Mouse (Mus musculus) embryonic facial prominence, embryonic 14.5 days (tissue): ENCODE data around the gene Man2a2. TPM values are rescaled to one million over a fixed set of nuclear protein-coding genes. Genes with fewer than 3 reads are reported as not detected.
"Not testable (repeated sequence)": the region's sequence is repeated elsewhere in the genome, so short reads cannot be mapped to it uniquely, and the experiment has no call there.

Experiments used
- ATAC-seq: fragments of 200-750 bp; cut with Nextera tagmentation; 2 replicates; pipeline ENCODE4 v1.8.0; 2017; ENCODE audit warnings: low read depth, moderate number of reproducible peaks, moderate TSS enrichment
- DNase-seq: peaks from one replicate; pipeline ENCODE4 v3.0.0-alpha.2; 2015; ENCODE audit warnings: low spot score
- H3K27ac ChIP-seq: fragments of 300-500 bp; sonication (generic); replicated peaks from 2 replicates; pipeline ENCODE4 v1.5.1; 2014; ENCODE audit warnings: low read depth, mild to moderate bottlenecking, low read length, moderate library complexity
- H3K27me3 ChIP-seq: fragments of 300-500 bp; sonication (generic); replicated peaks from 2 replicates; pipeline ENCODE4 v1.6.1; 2014; ENCODE audit warnings: low read length; ENCODE audit not compliant: control insufficient read depth, insufficient read depth
- H3K36me3 ChIP-seq: fragments of 300-500 bp; sonication (generic); 2 replicates; pipeline ENCODE4 v1.6.1; 2014; ENCODE audit warnings: low read length, mixed read lengths; ENCODE audit not compliant: control insufficient read depth, insufficient read depth
- H3K4me1 ChIP-seq: fragments of 300-500 bp; sonication (generic); 2 replicates; pipeline ENCODE4 v1.6.1; 2014; ENCODE audit warnings: antibody characterized with exemption, low read length; ENCODE audit not compliant: control insufficient read depth, insufficient read depth
- H3K4me2 ChIP-seq: fragments of 300-500 bp; sonication (generic); 2 replicates; pipeline ENCODE4 v1.6.1; 2014; ENCODE audit warnings: low read depth, mild to moderate bottlenecking, low read length, moderate library complexity, mixed read lengths
- H3K4me3 ChIP-seq: fragments of 300-500 bp; sonication (generic); 2 replicates; pipeline ENCODE4 v1.5.1; 2014; ENCODE audit warnings: low read depth, mild to moderate bottlenecking, low read length
- H3K9ac ChIP-seq: fragments of 300-500 bp; sonication (generic); 2 replicates; pipeline ENCODE4 v1.6.1; 2014; ENCODE audit warnings: low read depth, mild to moderate bottlenecking, low read length, moderate library complexity, mixed read lengths
- H3K9me3 ChIP-seq: fragments of 300-500 bp; sonication (generic); 2 replicates; pipeline ENCODE4 v1.6.1; 2016; ENCODE audit warnings: low read length; ENCODE audit not compliant: control insufficient read depth
- WGBS: fragments of 180-500 bp; shearing (Covaris S2); extraction: QIAGEN DNeasy Blood & Tissue Kit; methylation state at CpG from one replicate; pipeline ENCODE4 v1.1.7; 2014; 5-methylcytosine and 5-hydroxymethylcytosine counted together
- polyA plus RNA-seq: library from polyadenylated mRNA; unstranded; fragments of >200 nt; fragmentation: Nextera tagmentation; extraction: Ambion mirVana; gene quantifications from 2 replicates; pipeline ENCODE4 v1.2.1, GENCODE M21; 2014

The Man2a2 gene
- polyA plus RNA-seq, 1 experiment from 2014 or later: 15.7 TPM

DNA sequence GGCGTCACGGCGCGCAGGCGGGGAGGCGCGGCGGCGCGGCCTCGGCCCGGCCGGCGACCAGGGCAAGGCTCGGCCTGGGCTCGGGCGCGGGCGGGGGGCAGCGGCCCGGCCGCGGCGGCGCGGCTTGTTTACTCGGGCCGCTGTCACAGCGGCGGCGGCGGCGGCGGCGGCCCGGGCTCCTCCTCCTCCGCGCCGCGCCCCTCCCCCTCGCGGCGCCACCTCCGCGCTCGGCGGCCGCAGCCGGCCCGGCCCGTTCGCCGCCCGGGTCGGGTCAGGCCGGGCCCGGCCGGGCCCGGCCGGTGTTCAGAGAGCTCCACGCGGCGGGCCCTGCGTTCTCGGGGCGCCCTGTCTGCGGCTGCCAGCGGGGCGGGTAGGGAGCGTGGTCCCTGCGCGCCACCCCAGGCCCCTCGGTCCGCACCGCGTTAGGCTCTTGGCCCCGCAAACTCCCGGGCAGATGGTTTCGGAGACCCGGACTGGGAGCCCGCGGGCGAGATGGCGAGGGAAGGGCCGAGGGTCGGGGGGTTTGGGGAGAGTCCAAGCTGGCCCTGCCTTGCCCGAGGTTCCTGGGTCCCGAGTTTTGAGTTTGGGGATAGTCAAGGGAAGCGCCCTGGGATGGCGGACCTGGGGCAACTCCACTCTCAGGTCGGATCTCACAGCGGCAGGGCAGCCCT, 31.6 kb upstream of the Man2a2 start:
- Histone ChIP-seq H3K4me2 (peak overlapping the region; percentile 89), H3K27me3 (no peaks in the 10 kb centered on the region), H3K9ac (peak overlapping the region; percentile 97), H3K27ac (peak overlapping the region; percentile 90), H3K36me3 (no peaks in the 10 kb centered on the region), H3K9me3 (no peaks in the 10 kb centered on the region), H3K4me3 (peak overlapping the region; percentile 90), H3K4me1 (peaks cover 18% of the 10 kb centered on the region)
- 0% methylated on average over 12 of the region's 92 CpGs for WGBS
- DNase-seq (peak; percentile 71), ATAC-seq (peak; percentile 54)

DNA sequence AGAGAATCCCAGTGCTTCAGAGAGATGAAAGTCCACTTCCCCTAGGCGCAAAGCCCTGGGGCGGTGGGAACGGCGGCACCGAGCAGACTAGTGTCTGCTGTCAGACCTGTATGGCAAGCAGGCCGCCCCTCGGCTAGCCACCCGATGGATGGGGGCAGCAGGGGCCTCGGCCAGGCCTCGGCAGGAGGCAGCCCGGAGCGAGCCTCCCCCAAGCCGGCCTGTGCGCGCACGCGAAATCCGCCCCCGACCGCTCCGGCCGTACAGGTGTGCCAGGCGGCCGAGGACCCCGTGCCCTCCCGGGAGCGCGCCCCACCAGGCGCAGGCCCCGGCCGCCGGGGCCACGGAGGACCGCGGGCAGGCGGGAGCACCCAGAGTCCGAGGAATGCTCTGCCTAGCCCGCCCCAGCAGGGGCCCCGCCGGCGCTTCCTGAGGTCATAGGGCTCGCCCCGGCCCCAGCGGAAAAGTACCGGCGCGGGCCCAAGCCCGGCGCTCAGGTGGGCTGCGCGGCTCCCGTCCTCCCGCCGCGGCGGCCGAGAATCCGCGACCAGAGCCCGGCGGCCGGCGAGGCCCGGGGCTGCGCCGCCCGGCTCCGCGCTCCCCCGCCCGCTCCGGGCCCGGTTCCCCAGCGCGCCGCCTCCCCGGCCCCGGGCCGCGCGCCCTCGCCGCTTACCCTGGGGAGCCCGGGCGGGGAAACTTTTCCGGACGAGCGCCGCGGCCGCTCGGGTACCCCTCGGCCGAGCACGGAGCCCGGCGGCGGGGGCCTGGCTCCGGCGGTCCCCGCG, 30.9 kb upstream of the Man2a2 start:
- Histone ChIP-seq H3K4me3 (peak overlapping the region; percentile 90), H3K36me3 (peaks cover 7% of the 10 kb centered on the region), H3K4me1 (peaks cover 18% of the 10 kb centered on the region), H3K9ac (peak overlapping the region; percentile 97), H3K27me3 (no peaks in the 10 kb centered on the region), H3K9me3 (no peaks in the 10 kb centered on the region), H3K4me2 (peak overlapping the region; percentile 89), H3K27ac (peak overlapping the region; percentile 90)
- DNase-seq (no peak), ATAC-seq (peak; percentile 44)
- WGBS: under 1% methylated on average over 11 of the region's 102 CpGs

DNA sequence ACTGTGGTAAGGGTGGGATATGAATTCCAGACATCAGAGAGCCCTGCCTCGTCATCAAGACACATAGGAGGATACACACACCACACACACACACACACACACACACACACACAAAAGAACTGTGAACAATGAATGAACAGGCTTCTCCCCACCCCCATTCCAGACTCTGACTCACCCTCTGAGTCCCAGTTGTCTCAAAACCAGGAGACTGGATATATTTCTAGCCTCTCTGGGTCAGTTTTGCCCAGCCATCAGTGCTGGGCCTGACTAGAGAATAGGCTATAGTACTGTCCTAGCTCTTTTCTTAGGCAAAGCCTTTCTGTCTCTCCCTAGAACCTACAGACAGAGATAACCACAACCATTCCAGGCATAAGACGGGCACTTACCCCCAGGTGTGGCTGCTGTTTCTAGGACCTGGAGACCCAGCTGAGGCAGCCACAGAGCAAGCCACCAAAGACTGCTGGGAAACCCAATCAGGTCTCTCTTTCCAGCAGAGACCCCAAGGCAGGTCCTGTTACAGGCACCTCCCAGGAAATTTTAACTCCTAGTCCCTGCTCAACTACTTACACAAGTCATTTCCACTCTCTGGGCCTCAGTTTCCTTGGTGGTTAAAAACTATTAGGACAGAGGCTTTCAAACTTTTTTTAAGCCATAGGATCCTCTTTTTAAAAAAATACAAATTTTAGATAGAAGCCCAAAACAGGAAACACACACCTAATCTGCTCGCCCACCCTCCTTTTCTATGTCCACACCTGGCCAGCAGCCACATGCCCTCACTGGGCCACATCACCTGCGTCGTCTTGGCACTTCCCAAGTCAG, 30.1 kb upstream of the Man2a2 start:
- Histone ChIP-seq H3K4me2 (peak overlapping the region; percentile 89), H3K9me3 (no peaks in the 10 kb centered on the region), H3K9ac (peak overlapping the region; percentile 97), H3K4me1 (peaks cover 18% of the 10 kb centered on the region), H3K27ac (peak overlapping the region; percentile 90), H3K36me3 (peaks cover 14% of the 10 kb centered on the region), H3K27me3 (no peaks in the 10 kb centered on the region), H3K4me3 (peak overlapping the region; percentile 90)
- DNase-seq: no peak
- whole genome bisulfite sequencing: 20% methylated on average over 5 of the region's 5 CpGs
- ATAC-seq: no peak

DNA sequence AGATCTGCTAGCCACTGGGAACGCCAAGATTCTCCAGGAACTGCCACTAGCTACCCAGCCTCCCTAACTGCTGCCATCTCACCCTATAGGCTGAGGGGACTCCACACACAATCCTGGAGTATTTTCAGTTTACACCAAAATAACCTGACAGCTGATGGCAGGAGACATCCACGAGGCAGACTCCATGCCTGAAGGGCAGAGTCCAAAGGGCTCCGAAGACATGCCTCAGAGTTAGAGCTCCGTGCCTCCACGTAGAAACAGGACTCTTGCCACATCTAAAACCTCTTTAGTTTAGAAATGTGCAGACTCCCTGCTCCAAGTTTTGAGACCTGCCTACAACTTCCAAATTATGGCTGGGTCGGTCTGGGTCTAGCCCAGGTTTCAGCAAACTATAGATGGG, 29.4 kb upstream of the Man2a2 start:
- ATAC-seq (no peak), DNase-seq (no peak)
- Histone ChIP-seq H3K4me1 (peaks cover 18% of the 10 kb centered on the region), H3K9ac (peak overlapping the region; percentile 97), H3K9me3 (no peaks in the 10 kb centered on the region), H3K4me3 (peak overlapping the region; percentile 90; the same call in 1 of the 2 replicates), H3K4me2 (peak overlapping the region; percentile 89), H3K27me3 (no peaks in the 10 kb centered on the region), H3K27ac (peak overlapping the region; percentile 7; the same call in 1 of the 2 replicates), H3K36me3 (peaks cover 19% of the 10 kb centered on the region)
- 65% methylated on average over 6 of the region's 6 CpGs for WGBS

DNA sequence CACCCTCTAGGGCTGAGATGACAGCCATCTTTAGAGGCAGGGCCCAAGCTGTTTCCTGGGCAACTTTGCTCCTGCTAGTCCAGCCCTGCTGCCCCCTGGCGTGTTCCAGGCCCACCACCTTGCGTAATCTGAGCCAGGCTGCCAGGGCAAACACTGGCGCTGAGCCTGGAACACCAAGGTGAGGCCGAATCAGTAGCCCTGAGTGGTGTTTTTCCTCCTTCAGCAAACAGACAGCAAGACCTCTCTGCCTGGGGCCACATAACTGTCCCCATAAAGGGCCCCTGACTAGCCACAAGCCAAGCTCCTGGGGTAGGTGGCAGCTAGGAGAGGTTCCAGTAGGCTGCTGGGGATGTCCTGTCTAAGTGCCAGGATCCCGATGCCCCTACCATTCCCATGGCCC, 28.9 kb upstream of the Man2a2 start:
- DNase-seq (peak; percentile 43), ATAC-seq (no peak)
- 45% methylated on average over 5 of the region's 5 CpGs for whole genome bisulfite sequencing
- Histone ChIP-seq H3K36me3 (peaks cover 23% of the 10 kb centered on the region), H3K4me3 (0 out of 2 replicates have a peak overlapping the region, but pooled peaks have one; percentile 90), H3K4me1 (peaks cover 18% of the 10 kb centered on the region), H3K9ac (peak overlapping the region; percentile 97), H3K9me3 (no peaks in the 10 kb centered on the region), H3K27ac (0 out of 2 replicates have a peak overlapping the region, but pooled peaks have one; percentile 6), H3K27me3 (no peaks in the 10 kb centered on the region), H3K4me2 (peak overlapping the region; percentile 89)

DNA sequence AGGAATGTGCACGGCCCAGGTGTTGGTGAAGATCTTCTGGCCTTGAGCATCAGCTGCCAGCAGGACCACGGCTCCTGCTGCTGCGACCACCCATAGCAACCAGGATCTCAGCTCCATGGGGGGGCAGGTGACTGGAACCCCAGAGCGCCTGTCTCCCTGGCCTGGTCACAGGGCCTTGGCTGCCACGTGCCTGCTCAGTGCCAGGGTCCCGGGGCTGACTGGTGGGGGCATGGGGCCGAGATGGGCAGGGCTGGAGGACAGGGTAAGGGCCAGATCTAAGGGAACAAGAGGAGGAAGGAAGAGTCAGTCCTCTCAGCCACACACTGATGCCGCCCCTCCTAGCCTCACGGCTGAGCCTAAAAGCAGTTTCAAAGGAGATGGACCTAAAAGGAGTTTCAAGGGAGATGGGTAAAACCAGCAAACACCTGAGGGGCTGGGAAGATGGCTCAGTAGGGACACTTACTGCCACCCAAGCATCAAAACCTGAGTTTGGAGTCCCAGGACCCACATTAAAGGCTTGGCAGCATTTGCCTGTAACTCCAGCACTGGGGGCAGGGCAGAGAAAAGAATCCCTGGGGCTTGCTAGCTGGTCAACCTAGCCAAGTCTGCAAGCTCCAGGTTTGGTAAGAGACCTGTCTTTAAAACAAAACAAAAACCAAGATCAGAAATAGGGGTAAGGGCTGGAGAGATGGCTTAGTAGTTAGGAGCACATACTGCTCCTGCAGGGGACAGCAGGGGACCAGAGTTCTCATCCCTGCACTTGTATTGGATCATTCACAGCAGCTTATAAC, 27.7 kb upstream of the Man2a2 start:
- DNase-seq (no peak), ATAC-seq (no peak)
- H3K4me2 ChIP-seq: no peak overlapping the region
- no peaks in the 10 kb centered on the region for H3K27me3 ChIP-seq
- no peaks in the 10 kb centered on the region for H3K9me3 ChIP-seq
- WGBS: 69% methylated on average over 9 of the region's 9 CpGs
- no peak overlapping the region for H3K4me3 ChIP-seq
- no peak overlapping the region for H3K27ac ChIP-seq
- peaks cover 33% of the 10 kb centered on the region for H3K36me3 ChIP-seq
- 0 out of 2 replicates have a peak overlapping the region, but pooled peaks have one; percentile 5 for H3K9ac ChIP-seq
- peaks cover 18% of the 10 kb centered on the region for H3K4me1 ChIP-seq

DNA sequence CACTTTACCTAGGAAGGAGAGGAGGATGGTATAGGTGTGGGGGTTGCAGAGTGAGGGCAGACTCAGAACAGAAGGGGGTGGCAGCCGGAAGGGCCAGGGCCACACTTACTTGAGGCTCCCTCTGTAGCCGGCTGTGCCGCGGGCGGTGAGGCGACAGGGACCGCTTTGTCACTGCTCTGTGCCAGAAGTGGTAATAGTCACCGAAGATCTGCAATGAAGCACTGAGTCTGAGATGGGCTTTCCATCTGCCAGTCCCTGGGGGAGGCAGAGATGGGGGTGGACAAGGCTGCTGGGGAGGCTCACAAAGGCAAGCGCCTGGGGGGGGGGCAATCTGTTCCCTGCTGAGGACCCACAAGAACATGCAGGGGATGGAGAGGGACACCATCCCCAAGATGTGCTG, 26.8 kb upstream of the Man2a2 start:
- DNase-seq (no peak), ATAC-seq (no peak)
- Histone ChIP-seq H3K4me1 (peaks cover 18% of the 10 kb centered on the region), H3K27me3 (no peaks in the 10 kb centered on the region), H3K4me3 (no peak overlapping the region), H3K4me2 (no peak overlapping the region), H3K27ac (no peak overlapping the region), H3K9me3 (no peaks in the 10 kb centered on the region), H3K9ac (no peak overlapping the region), H3K36me3 (peaks cover 41% of the 10 kb centered on the region)
- 91% methylated on average over 9 of the region's 9 CpGs for WGBS

DNA sequence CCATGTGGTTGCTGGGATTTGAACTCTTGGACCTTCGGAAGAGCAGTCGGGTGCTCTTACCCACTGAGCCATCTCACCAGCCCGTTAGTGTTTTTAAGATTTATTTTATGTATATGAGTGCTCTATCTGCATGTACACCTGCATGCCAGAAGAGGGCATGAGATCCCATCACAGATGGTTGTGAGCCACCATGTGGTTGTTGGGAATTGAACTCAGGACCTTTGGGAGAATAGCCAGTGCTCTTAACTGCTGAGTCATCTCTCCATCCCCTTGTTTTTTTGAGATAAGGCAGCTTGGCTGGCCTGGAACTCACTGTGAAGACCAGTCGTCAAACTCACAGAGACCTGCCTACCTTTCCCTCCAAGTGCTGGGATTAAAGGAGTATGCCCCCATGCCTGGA, 25.3 kb upstream of the Man2a2 start:
- not testable (repeated sequence) for H3K27ac ChIP-seq, H3K9me3 ChIP-seq, ATAC-seq, H3K9ac ChIP-seq, H3K4me3 ChIP-seq, DNase-seq, H3K27me3 ChIP-seq, H3K4me2 ChIP-seq
- Histone ChIP-seq H3K36me3 (peaks cover 57% of the 10 kb centered on the region), H3K4me1 (peaks cover 17% of the 10 kb centered on the region)
- WGBS: 90% methylated on average over 4 of the region's 4 CpGs
